Mouse (Mus musculus): ENCODE data around the gene Trpm5.

Trpm5 gene

GRCm38 (mm10) chr7:143094592-143095553 is at the start of gene Trpm5:
Gene Trpm5 (minus strand): TSS chr7:143094642.
- no peak for DNase-seq

GRCm38 (mm10) chr7:143142680-143143079 is 48.2 kb upstream of the Trpm5 start:
- DNase-seq, result no peak

- DNase-seq, result no peak
Measured at GRCm38 (mm10) chr7:143139932-143140331, 45.5 kb upstream of the Trpm5 start.

- peak; percentile 45 for DNase-seq
Measured at GRCm38 (mm10) chr7:143138789-143139188, 44.3 kb upstream of the Trpm5 start.

GRCm38 (mm10) chr7:143136561-143136960 is 42.1 kb upstream of the Trpm5 start:
- DNase-seq, result no peak

- DNase-seq, result no peak
Measured at GRCm38 (mm10) chr7:143136125-143136524, 41.7 kb upstream of the Trpm5 start.

GRCm38 (mm10) chr7:143132815-143133214 is 38.4 kb upstream of the Trpm5 start:
- no peak for DNase-seq

- peak; percentile 52 for DNase-seq
Measured at GRCm38 (mm10) chr7:143124902-143125301, 30.5 kb upstream of the Trpm5 start.

GRCm38 (mm10) chr7:143123876-143124669 is 29.6 kb upstream of the Trpm5 start:
- peak; percentile 85 for DNase-seq

- no peak for DNase-seq
Measured at GRCm38 (mm10) chr7:143122191-143122590, 27.7 kb upstream of the Trpm5 start.

GRCm38 (mm10) chr7:143119826-143120225 is 25.4 kb upstream of the Trpm5 start:
- DNase-seq, result no peak

GRCm38 (mm10) chr7:143119407-143119806 is 25.0 kb upstream of the Trpm5 start:
- DNase-seq, result no peak

- no peak for DNase-seq
Measured at GRCm38 (mm10) chr7:143116521-143116920, 22.1 kb upstream of the Trpm5 start.

- DNase-seq, result no peak
Measured at GRCm38 (mm10) chr7:143114773-143115172, 20.3 kb upstream of the Trpm5 start.

GRCm38 (mm10) chr7:143112395-143112794 is 18.0 kb upstream of the Trpm5 start:
- DNase-seq, result no peak

GRCm38 (mm10) chr7:143111719-143112118 is 17.3 kb upstream of the Trpm5 start:
- no peak for DNase-seq

- no peak for DNase-seq
Measured at GRCm38 (mm10) chr7:143110803-143111202, 16.4 kb upstream of the Trpm5 start.

- no peak for DNase-seq
Measured at GRCm38 (mm10) chr7:143109696-143110095, 15.3 kb upstream of the Trpm5 start.

- DNase-seq, result no peak
Measured at GRCm38 (mm10) chr7:143108996-143109660, 14.7 kb upstream of the Trpm5 start.

GRCm38 (mm10) chr7:143108200-143108599 is 13.8 kb upstream of the Trpm5 start:
- peak; percentile 45 for DNase-seq

- DNase-seq, result no peak
Measured at GRCm38 (mm10) chr7:143106672-143107465, 12.4 kb upstream of the Trpm5 start.

GRCm38 (mm10) chr7:143106062-143106461 is 11.6 kb upstream of the Trpm5 start, which contains the start of gene Kcnq1:
Gene Kcnq1 (plus strand): TSS chr7:143106362.
- DNase-seq, result no peak

Measured in cerebellum, adult 11-12 months (tissue).